In the genomic region with DNA sequence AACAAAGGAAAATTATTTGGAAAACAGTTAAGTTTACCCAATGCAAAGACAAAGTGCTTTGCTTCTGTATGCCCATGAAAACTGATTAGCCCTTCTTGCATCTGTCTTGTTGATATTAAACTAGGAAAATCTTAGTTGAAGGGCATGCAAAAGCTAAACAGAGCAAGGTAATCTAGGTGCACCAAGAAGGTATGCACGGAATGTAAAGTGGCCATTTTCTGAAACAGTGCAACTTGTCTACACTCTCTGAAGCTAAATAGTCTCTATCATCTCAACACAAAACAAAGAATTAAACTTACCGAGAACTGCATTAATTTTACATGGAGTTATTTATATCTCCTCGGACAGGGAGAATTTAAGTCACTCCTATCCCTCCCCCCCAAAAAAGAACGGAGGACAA, we compare ENCODE assay signal across 8 mouse cellular contexts. TPM values are rescaled to one million over a fixed set of nuclear protein-coding genes. Genes with fewer than 3 reads are reported as not detected.
DNase-seq lines count a peak whose midpoint lies in the region; ATAC-seq and TF ChIP-seq lines count a peak whose summit lies in the region.

No protein-coding gene starts in this region.

- H3K4me1 ChIP-seq in kidney, embryonic 16.5 days (ENCODE audit: insufficient read depth, low read length), result peaks cover 47% of the 10 kb centered on the region
- H3K4me1 ChIP-seq in embryonic facial prominence, embryonic 12.5 days, result peaks cover 37% of the 10 kb centered on the region
- H3K4me1 ChIP-seq in intestine, embryonic 14.5 days (replicated peaks; ENCODE audit: control insufficient read depth, insufficient read depth, low read length), result peaks cover 31% of the 10 kb centered on the region
- H3K4me1 ChIP-seq in midbrain, postnatal 0 days (ENCODE audit: insufficient read depth, low read length), result peaks cover 14% of the 10 kb centered on the region

- DNase-seq in kidney, postnatal 36 days, result no peak
- no peak for DNase-seq in intestine, embryonic 14.5 days (ENCODE audit: low spot score)
- no peak for DNase-seq in midbrain, postnatal 0 days (ENCODE audit: low spot score)
- no peak for DNase-seq in cerebellum, postnatal 36 days
- DNase-seq in ovary, adult 18-20 months (ENCODE audit: low spot score), result no peak
- DNase-seq in left cerebral cortex, adult 9 months (ENCODE audit: low spot score in 2 of 2), result no peak

- H3K27me3 ChIP-seq in kidney, embryonic 16.5 days (ENCODE audit: insufficient read depth, low read length), result no peaks in the 10 kb centered on the region
- H3K27me3 ChIP-seq in embryonic facial prominence, embryonic 12.5 days, result no peaks in the 10 kb centered on the region
- H3K27me3 ChIP-seq in intestine, embryonic 14.5 days (replicated peaks; ENCODE audit: control insufficient read depth, insufficient read depth, low read length), result no peaks in the 10 kb centered on the region
- H3K27me3 ChIP-seq in midbrain, postnatal 0 days (ENCODE audit: insufficient read depth, low read length), result no peaks in the 10 kb centered on the region

- peak overlapping the region; percentile 71 for H3K9ac ChIP-seq in kidney, embryonic 16.5 days (replicated peaks; ENCODE audit: low read length)
- peak overlapping the region; percentile 54 for H3K9ac ChIP-seq in embryonic facial prominence, embryonic 12.5 days
- peak overlapping the region; percentile 58 for H3K9ac ChIP-seq in intestine, embryonic 14.5 days (ENCODE audit: low read length)
- peak overlapping the region; percentile 62 for H3K9ac ChIP-seq in midbrain, postnatal 0 days (replicated peaks; ENCODE audit: low read length, poor library complexity, severe bottlenecking)

- peak overlapping the region; percentile 61 for H3K4me2 ChIP-seq in kidney, embryonic 16.5 days (replicated peaks; ENCODE audit: low read depth, low read length)
- peak overlapping the region; percentile 81 for H3K4me2 ChIP-seq in embryonic facial prominence, embryonic 12.5 days (replicated peaks)
- H3K4me2 ChIP-seq in intestine, embryonic 14.5 days (ENCODE audit: low read length), result peak overlapping the region; percentile 86
- H3K4me2 ChIP-seq in midbrain, postnatal 0 days (ENCODE audit: low read depth, low read length, poor library complexity, severe bottlenecking), result peak overlapping the region; percentile 71

- H3K36me3 ChIP-seq in kidney, embryonic 16.5 days (ENCODE audit: insufficient read depth, low read length), result 0 out of 2 replicates have a peak, but pooled peaks cover 5% of the 10 kb centered on the region
- no peaks in the 10 kb centered on the region for H3K36me3 ChIP-seq in embryonic facial prominence, embryonic 12.5 days
- H3K36me3 ChIP-seq in intestine, embryonic 14.5 days (ENCODE audit: control insufficient read depth, insufficient read depth, low read length), result no peaks in the 10 kb centered on the region
- H3K36me3 ChIP-seq in midbrain, postnatal 0 days (ENCODE audit: insufficient read depth, low read length), result no peaks in the 10 kb centered on the region

- H3K4me3 ChIP-seq in kidney, embryonic 16.5 days (ENCODE audit: low read length), result peak overlapping the region; percentile 57
- H3K4me3 ChIP-seq in embryonic facial prominence, embryonic 12.5 days, result peak overlapping the region; percentile 47
- peak overlapping the region; percentile 65 for H3K4me3 ChIP-seq in intestine, embryonic 14.5 days (ENCODE audit: low read depth, low read length)
- peak overlapping the region; percentile 57 for H3K4me3 ChIP-seq in midbrain, postnatal 0 days (ENCODE audit: low read depth, low read length)

- ATAC-seq in kidney, embryonic 16.5 days (ENCODE audit: low FRiP score, low TSS enrichment), result no peak
- ATAC-seq in embryonic facial prominence, embryonic 12.5 days (ENCODE audit: insufficient number of reproducible peaks, insufficient read depth, low FRiP score, low TSS enrichment), result 0 out of 2 replicates have a peak, but pooled peaks have one; percentile 2
- peak; percentile 30; the same call in 1 of the 2 replicates for ATAC-seq in intestine, embryonic 14.5 days (replicated peaks; ENCODE audit: low FRiP score, low TSS enrichment, low read depth)
- 0 out of 2 replicates have a peak, but pooled peaks have one; percentile 5 for ATAC-seq in midbrain, postnatal 0 days (ENCODE audit: low FRiP score)

- WGBS in kidney, embryonic 16.5 days, result 7% methylated on average over 4 of the region's 4 CpGs
- WGBS in embryonic facial prominence, embryonic 12.5 days, result 13% methylated on average over 4 of the region's 4 CpGs
- under 1% methylated on average over 4 of the region's 4 CpGs for WGBS in intestine, embryonic 14.5 days
- WGBS in midbrain, postnatal 0 days, result 7% methylated on average over 4 of the region's 4 CpGs

- no peaks in the 10 kb centered on the region for H3K9me3 ChIP-seq in kidney, embryonic 16.5 days (ENCODE audit: low read length)
- no peaks in the 10 kb centered on the region for H3K9me3 ChIP-seq in embryonic facial prominence, embryonic 12.5 days
- no peaks in the 10 kb centered on the region for H3K9me3 ChIP-seq in intestine, embryonic 14.5 days (ENCODE audit: control insufficient read depth, low read length)
- no peaks in the 10 kb centered on the region for H3K9me3 ChIP-seq in midbrain, postnatal 0 days (ENCODE audit: low read length)

- peak overlapping the region; percentile 97 for H3K27ac ChIP-seq in kidney, embryonic 16.5 days (ENCODE audit: low read length)
- H3K27ac ChIP-seq in embryonic facial prominence, embryonic 12.5 days, result peak overlapping the region; percentile 69
- H3K27ac ChIP-seq in intestine, embryonic 14.5 days (ENCODE audit: low read depth), result peak overlapping the region; percentile 76
- H3K27ac ChIP-seq in midbrain, postnatal 0 days (ENCODE audit: low read depth, low read length), result peak overlapping the region; percentile 67; the same call in 1 of the 2 replicates

- TF ChIP-seq CTCF in midbrain, postnatal 0 days (IDR thresholded peaks at IDR 0.05), result no peak

RNA-seq across cellular contexts. Expression of gene Nfyc, which starts 16.2 kb away (rescaled TPM):
- polyA plus RNA-seq in kidney, embryonic 16.5 days (2015; fragmentation: Nextera tagmentation; extraction: Ambion mirVana), result 123 and 133 TPM in 2 replicates
- 106 and 117 TPM in 2 replicates for polyA plus RNA-seq in embryonic facial prominence, embryonic 12.5 days (2016; fragmentation: Nextera tagmentation; extraction: Ambion mirVana)
- 101 and 109 TPM in 2 replicates for polyA plus RNA-seq in intestine, embryonic 14.5 days (2014; fragmentation: Nextera tagmentation; extraction: Ambion mirVana)
- total RNA-seq in midbrain, postnatal 0 days (2014; rRNA removed), result 85.1 and 87.8 TPM in 2 replicates
- 60.5 and 65.8 TPM in 2 replicates for polyA plus RNA-seq in midbrain, postnatal 0 days (2015; fragmentation: Nextera tagmentation; extraction: Ambion mirVana)

RNA-seq across cellular contexts. Expression of gene Rims3, which starts 39.5 kb away (rescaled TPM):
- 0.41 and 0.54 TPM in 2 replicates for polyA plus RNA-seq in kidney, embryonic 16.5 days (2015; fragmentation: Nextera tagmentation; extraction: Ambion mirVana)
- polyA plus RNA-seq in embryonic facial prominence, embryonic 12.5 days (2016; fragmentation: Nextera tagmentation; extraction: Ambion mirVana), result 3.8 and 4.2 TPM in 2 replicates
- polyA plus RNA-seq in intestine, embryonic 14.5 days (2014; fragmentation: Nextera tagmentation; extraction: Ambion mirVana), result 2.2 and 2.5 TPM in 2 replicates
- total RNA-seq in midbrain, postnatal 0 days (2014; rRNA removed), result 131 and 140 TPM in 2 replicates
- polyA plus RNA-seq in midbrain, postnatal 0 days (2015; fragmentation: Nextera tagmentation; extraction: Ambion mirVana), result 34.6 and 37.1 TPM in 2 replicates
